Mouse (Mus musculus) layer of hippocampus, postnatal 10 days (tissue): ENCODE measurements around the gene Oca2. TPM values are rescaled to one million over a fixed set of nuclear protein-coding genes. Genes with fewer than 3 reads are reported as not detected.

Experiments
- DNase-seq, 2 experiments: peaks; one replicate each; pipeline ENCODE4 v3.0.0; 2021; ENCODE audit warnings: low spot score in 2 of 2
- total RNA-seq, 2 experiments: library from RNA; stranded (reverse); gene quantifications; 2 replicates each; pipeline ENCODE4 v1.2.3; 2021

Oca2 gene
- total RNA-seq, 2 experiments from 2014 or later, result 0.91 to 0.94 TPM

DNA sequence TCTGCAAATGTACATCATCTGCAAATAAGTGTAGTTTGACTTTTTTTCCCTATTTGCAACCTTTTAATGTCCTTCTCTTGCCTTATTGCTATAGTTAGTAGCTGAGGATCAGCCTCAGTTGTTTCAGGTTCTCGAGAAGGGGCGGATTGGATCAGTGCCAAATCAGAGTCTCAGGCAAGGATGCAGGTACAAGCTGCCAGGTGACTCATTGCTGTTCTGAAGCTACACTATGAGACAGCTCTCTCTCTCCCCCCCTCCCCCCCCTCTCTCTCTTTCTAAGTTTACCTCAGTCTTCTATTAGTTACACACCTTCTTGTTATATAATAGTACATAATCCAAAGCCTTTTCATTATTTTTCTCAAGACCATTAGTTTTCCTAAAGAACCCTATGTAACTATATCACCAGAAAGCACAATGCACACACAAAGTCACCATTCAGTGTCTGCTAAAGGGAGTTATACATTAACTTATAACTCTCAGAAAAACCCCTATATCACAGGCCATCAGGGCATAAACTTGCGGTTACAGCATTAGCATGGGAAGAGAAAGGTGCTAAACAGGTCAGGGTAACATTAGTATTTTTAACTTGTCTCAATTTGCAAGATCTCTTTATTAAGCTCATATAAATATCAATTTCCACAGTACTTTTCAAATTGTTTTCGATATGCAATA, 142.3 kb downstream of the Oca2 start:
- DNase-seq, result no peak

DNA sequence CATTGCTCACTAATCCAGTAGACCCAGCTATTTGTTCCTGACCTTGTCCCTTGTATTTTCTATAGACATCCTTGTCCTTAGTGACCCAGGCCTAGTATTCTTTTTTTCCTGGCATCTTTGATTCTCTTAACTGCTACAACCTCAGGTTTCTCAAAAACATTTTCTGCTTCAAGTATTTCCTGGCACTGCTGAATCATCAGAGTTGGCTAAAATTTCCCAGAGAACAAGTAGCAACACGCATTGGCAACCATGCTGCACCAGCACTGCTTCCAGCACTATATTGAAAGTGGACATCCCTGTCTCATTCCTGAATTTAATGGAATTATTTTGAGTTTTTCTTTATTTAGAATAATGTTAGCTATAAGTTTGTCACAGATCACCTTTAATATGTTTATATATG, 143.1 kb downstream of the Oca2 start:
- DNase-seq, result no peak

DNA sequence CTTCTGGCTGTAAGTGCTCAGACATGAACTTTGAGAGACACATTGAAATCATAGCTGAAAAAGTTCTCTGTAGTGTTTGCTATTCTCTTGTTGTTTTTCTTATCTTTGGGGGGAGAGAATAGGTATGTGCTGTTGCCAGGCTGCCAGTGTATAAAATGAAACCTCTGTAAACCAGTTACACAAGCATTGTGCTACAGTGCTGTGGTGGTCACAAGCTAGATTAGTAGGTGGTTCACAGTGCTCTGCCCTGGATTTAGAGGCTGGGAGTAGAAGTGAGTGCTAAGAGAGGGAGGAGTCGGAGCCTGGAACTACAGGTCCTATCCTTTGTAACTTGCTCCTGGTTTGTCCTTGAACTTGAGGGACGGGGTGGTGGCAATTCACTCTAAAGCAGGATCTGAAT, 148.7 kb downstream of the Oca2 start:
- no peak for DNase-seq

DNA sequence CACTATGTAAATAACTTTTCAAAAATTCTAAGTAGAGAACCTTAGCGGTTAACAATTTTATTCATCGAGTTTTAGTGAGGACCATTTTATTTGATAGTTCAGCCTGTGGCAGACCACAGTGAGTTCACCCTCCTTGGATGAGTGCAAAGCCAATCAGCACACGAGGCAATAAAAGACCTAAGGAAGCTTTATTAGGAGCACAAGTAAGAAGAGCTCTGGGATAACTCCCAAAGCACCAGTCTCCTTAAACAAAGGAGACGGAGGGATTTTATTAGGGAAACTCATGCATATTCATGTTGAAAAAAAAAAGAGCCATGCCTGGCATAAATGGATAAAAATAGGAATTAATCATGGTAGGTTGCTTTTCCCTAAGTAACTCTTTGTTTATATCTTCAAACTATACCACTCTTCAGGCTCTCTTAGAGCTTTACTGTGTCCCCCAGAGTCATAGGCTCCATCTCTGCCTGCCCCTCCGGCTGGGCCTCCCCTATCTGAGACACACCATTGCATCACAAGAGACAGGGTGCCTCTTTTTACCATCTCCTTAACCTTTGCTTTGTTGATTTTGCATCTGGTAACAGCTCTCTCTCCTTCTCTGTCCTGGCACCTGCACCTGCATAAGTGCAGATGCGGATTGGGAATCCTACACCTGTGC, 178.7 kb downstream of the Oca2 start:
- DNase-seq, result no peak

DNA sequence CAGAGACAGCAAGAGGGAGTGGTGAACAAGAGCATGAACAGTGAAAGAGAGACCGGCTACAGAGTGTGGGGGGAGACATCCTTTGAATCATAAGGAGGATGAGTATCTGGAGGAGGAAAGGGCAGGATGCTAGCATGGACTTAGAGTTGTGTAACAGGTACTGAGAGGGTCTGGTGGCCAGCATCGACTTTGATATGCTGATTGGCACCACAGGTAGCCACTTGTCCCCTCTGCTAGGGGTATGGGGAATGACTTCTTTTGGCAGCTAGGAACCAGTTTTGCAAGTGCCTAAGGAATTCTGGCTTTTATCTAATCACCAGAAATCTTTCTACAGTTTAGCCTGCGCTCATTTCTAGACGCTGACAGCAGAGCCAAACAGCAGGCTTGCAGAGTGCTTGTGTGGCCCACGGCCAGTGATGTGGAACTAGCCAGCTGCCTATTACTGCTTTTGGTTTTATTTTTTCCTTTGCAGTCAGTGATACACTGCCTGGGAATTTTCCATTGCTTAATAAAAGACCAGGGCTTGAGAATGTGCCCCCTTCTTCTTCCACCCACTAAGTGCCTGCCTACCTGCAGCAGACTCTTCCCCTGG, 179.8 kb downstream of the Oca2 start:
- DNase-seq, result peak; percentile 30 to 48

DNA sequence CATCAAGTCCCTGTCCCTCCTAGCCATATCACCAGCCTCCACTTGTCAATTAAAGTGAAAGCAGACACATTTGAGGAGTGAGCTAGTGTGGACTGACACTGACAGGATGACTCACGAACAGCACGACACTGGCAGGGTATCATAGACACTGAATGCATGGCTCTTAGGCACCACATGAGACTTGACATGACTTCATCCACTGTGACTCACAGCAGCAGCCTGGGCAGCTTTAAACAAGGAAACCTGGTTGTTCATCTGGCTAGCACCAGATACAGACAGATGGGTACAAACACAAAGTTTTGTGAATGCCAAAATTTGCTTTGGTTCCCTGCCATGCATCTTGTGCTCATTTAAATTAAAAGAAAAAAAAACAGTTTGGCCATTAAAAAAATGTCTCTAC, 182.4 kb downstream of the Oca2 start:
- DNase-seq, result peak in 1 of 2 experiments; percentile 43

DNA sequence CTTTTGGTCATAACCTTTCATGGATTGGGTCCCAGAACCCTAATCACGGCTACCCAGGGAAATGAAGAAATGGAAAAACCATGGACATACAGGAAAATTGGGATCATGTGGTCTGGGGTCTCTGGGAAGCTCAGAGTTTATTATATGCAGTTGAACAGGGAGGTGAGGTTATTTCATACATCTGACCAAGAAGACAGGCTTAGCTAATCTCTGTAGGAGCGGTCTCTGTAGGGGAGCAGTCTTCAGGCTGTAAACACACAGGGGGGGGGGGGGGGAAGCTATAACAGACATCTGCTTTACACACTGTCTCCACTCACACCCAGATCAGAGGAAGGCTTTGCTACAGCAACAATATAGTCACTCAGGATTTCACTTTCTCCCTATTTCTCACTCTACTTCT, 184.0 kb downstream of the Oca2 start:
- DNase-seq, result no peak

DNA sequence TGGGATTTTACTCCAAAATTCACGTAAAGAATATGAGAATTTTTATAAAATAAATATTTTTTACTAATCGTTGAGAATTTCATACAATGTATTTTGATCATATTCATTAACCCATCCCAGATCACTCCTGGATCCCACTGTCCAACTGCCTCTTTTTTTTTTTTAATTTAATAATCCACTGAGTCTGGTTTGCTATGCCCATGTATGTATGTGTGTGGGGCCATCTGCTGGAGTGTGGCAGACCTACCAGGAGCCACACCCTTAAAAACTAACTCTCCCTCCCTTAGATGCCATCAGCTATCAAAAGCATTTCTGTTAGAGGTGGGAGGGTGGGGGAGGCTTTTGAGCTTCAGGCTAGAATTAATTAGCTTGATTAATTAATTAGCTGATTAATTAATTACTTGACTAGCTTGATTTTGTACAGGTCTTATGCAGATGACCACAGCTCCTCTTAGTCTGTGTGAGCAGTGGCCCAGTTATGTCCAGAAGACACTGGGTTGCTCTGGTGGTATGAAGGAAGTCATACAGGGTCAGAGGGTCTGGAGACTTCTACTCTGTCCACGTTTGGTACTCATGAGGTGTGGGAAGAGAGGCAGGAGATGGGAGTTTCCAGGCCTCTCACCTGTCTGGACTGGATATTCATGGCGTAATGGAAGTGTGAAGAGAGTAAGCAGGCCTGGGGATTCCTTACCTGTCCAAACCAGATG, 221.4 kb downstream of the Oca2 start:
- DNase-seq, result peak in 1 of 2 experiments; percentile 35

DNA sequence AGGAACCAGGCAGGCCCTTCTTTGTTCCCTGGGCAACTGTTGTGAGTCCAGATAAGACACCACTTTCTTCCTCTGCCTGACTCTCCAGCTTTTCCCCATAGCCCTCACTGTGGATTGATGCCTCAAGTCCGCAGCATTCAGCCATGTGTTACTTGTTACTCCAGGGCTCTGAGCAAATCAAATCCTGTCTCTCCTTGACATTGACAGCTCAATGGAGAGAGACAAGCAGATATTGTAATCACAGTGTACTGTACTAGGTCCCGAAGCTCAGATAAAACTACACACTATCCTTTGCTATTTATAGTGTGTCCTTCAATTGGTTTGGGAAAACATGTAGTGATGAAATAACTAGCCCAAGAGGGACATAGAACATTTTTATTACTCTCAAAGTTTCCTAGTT, 258.7 kb downstream of the Oca2 start:
- DNase-seq, result no peak

DNA sequence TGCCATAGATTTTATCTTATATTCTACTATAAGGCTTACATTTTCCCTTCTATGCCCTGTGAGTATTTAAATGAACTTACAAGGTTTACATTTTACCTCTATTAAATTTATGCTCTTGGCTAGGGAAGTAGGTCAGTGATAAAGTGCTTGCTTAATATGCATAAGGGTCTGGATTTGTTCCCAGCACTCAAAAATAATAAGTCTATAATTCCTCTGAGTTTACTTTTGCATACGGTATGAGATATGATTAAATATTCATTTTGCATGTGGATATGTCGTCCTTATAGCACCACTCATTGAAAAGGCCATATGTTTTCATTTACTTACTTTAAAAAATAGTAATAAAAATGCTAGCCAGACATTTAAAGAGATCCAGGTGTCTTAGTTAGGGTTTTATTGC, 259.8 kb downstream of the Oca2 start:
- DNase-seq, result no peak

DNA sequence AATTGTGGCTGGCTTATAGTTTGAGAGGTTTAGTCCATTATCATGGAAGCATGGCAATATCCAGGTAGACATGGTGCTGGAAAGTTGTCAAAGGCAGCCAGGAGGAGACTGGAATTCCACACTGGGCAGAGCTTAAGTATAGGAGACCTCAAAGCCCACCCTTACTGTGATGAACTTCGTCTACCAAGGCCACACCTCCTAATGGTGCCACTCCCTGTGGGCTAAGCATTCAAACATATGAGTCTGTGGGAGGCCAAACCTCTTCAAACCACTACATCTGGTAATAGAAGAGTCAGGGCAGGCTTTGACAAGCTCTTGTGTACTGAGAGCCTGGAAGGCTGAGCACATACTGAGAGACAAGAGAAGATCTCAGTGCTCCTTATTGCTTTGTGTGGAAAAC, 260.2 kb downstream of the Oca2 start:
- no peak for DNase-seq

DNA sequence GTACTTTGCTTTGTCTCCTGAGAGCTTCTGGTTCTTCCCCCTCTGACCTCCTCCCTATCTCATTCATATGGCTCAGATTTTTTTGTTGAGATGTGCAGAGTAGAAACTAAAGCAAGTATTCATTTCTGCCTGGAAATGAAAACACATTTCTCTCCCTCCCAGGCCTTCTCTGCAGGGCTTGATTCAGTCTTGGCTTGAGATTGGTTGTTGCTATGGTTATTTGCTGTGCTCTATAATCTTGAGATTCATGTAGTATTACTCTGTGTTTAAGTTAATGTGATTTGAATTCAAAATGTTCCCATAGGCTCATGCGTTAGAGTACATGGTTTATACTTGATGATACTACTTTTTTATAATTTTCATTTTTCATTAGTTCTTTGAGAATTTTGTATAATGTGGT, 260.9 kb downstream of the Oca2 start:
- no peak for DNase-seq

DNA sequence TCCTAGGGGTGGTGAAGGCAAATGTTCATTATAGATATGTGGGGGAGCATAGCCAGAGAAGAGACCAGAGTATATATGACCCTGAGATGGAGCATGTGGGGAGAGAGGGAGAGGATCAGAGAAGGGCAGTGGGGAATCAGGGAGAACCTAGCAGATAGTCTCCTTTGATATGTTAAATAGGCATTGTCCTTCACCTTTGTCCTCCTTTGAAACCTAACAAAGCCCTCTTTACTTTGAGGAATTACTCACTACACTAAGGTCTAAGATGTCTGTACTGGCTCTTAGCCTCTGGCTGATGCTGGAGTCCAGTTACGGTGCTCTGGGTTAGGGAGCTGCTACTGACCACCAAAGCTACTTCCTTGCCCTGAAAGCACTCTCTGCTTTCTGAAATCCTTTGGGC, 279.0 kb downstream of the Oca2 start:
- no peak for DNase-seq

DNA sequence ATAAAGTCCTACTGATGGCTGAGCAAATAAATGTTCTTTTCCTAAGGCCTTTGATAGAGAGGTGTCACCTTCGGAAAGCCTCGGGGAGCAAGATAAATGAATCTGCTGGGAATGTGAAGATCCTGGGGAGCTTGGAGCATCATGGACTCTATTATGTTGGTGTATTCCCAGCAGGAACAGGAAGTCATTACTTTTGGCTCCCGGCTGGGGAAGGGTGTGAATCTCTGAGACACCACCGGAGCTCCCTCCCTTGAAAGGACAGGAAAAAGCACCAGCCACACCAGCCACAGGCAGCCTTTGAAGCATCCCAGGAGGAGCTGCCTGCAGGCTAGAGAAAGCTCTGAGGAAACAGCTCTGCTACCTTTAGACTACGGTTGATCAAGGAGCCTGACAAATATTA, 280.2 kb downstream of the Oca2 start:
- no peak for DNase-seq

DNA sequence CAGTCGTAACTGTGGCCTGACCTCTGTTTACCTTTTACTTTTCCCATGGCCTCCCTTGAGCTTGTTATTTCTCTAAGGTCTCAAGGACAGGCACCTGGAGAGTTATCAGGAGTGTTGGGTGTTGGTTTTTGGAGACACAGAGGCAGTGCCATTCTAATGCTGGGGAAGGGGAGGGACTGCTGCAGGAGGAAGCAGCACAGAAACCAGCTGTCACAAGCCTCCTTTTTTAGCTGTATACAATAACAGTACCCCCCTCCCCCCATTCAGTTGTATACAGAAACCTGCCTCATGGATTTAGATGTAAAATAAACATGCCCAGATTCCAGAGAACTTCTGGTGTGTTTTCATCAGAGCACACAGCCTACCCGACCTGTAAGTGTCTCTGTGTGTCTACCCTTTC, 295.3 kb downstream of the Oca2 start:
- no peak for DNase-seq

DNA sequence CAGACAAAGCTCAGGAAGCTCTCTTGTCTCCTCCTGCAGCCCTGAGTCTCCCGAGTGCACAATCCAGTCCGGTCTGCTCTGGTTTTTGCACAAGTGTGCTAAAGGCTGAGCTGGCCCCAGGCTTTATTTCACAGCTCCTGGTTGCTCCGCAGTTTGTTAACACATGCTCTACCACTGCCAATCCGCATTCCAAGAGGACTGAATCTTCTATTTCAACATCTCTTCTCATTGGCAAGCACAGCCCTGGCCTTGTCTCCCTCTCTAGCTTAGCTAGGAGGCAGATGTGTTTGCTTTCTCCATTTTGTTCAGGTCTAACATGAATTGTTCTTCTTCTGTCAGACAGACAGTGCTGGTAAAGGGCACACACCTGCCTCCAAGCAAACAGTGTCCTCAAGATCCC, 309.7 kb downstream of the Oca2 start:
- DNase-seq, result no peak

DNA sequence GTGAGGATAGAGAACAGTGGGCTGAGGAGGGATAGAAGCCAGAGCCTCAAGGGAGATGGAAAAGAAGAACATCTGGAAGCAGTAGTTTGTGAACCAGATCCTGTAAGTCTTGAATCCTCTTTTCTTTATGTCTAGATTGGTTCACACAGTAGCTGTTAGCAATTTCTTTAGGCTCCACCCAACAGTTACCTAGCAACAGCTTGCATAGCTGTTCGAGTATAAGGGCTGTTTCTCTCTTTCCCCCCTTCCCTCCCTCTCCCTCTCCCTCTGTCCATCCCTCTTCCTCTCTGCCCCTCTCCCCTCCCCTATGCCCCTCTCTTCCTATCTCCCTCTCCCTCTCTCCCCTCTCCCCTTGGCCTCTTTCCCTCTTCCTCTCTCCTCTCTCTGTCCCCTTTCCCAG, 312.2 kb downstream of the Oca2 start:
- no peak for DNase-seq

Other genes starting within 250 kb of the Oca2 start
- 10 to 100 TPM; 70.0 to 75.4 TPM for gene Nipa1, start 219.8 kb upstream of the Oca2 start, total RNA-seq
- gene Herc2, start 189.6 kb upstream of the Oca2 start, total RNA-seq, result 100 to 1,000 TPM; 130 to 142 TPM